Mouse (Mus musculus) myocyte (in vitro differentiated cells): Measurements from ENCODE around the gene Sp2. TPM values are rescaled to one million over a fixed set of nuclear protein-coding genes. Genes with fewer than 3 reads are reported as not detected.

Experiments used
- H3K27me3 ChIP-seq: one replicate; pipeline ENCODE4 v1.6.1; 2011; ENCODE audit not compliant: control insufficient read depth, insufficient read depth, insufficient read length
- H3K36me3 ChIP-seq: one replicate; pipeline ENCODE4 v1.6.1; 2011; ENCODE audit not compliant: control insufficient read depth, insufficient read depth
- H3K4me2 ChIP-seq: one replicate; pipeline ENCODE4 v1.6.1; 2011; ENCODE audit warnings: low read depth, control low read depth
- H3K4me3 ChIP-seq: one replicate; pipeline ENCODE4 v1.5.1; 2011; ENCODE audit warnings: mild to moderate bottlenecking, control low read depth, moderate library complexity
- H3K79me2 ChIP-seq: one replicate; pipeline ENCODE4 v1.6.1; 2011; ENCODE audit not compliant: control insufficient read depth, insufficient read depth
- H3ac ChIP-seq: one replicate; pipeline ENCODE4 v1.6.1; 2011; ENCODE audit not compliant: control insufficient read depth, insufficient read length
- CEBPB ChIP-seq: IDR thresholded peaks from 2 replicates; pipeline ENCODE4 v1.6.1; 2011; ENCODE audit warnings: mild to moderate bottlenecking, moderate library complexity; ENCODE audit not compliant: poor library complexity, insufficient read depth, severe bottlenecking
- E2F4 ChIP-seq: IDR thresholded peaks from one replicate; pipeline ENCODE4 v1.6.1; 2011; ENCODE audit warnings: mild to moderate bottlenecking, control low read depth, moderate library complexity; ENCODE audit not compliant: insufficient read depth
- MAX ChIP-seq: IDR thresholded peaks from one replicate; pipeline ENCODE4 v1.6.1; 2011; ENCODE audit warnings: low read depth, mild to moderate bottlenecking, control low read depth
- MYOD1 ChIP-seq, 3 experiments: IDR thresholded peaks; one replicate each; pipeline ENCODE4 v1.6.1; 2011; ENCODE audit warnings: control low read depth in 2 of 3, low read depth in 2 of 3, mild to moderate bottlenecking in 2 of 3, moderate library complexity in 1 of 3; ENCODE audit not compliant: insufficient read length in 2 of 3, control insufficient read depth in 1 of 3
- MYOG ChIP-seq, 3 experiments: IDR thresholded peaks; one replicate each; pipeline ENCODE4 v1.6.1; 2011; ENCODE audit warnings: control low read depth in 2 of 3, low read depth in 2 of 3, mild to moderate bottlenecking in 2 of 3; ENCODE audit not compliant: insufficient read length in 2 of 3, control insufficient read depth in 1 of 3, insufficient read depth in 1 of 3
- POLR2A ChIP-seq: IDR thresholded peaks from one replicate; pipeline ENCODE4 v1.6.1; 2011; ENCODE audit warnings: low read depth, mild to moderate bottlenecking, control low read depth, moderate library complexity; ENCODE audit not compliant: insufficient read length
- POLR2AphosphoS2 ChIP-seq: IDR thresholded peaks from one replicate; pipeline ENCODE4 v1.6.1; 2011; ENCODE audit warnings: low read depth, control low read depth; ENCODE audit not compliant: insufficient read length
- REST ChIP-seq: IDR thresholded peaks from one replicate; pipeline ENCODE4 v1.6.1; 2011; ENCODE audit warnings: mild to moderate bottlenecking, control low read depth, moderate library complexity; ENCODE audit not compliant: insufficient read depth, insufficient read length
- SRF ChIP-seq: IDR thresholded peaks from one replicate; pipeline ENCODE4 v1.6.1; 2011; ENCODE audit warnings: low read depth; ENCODE audit not compliant: control insufficient read depth, insufficient read length
- TCF12 ChIP-seq: IDR thresholded peaks from one replicate; pipeline ENCODE4 v1.6.1; 2011; ENCODE audit warnings: mild to moderate bottlenecking, control low read depth; ENCODE audit not compliant: poor library complexity, insufficient read depth, severe bottlenecking
- TCF3 ChIP-seq: IDR thresholded peaks from one replicate; pipeline ENCODE4 v1.6.1; 2011; ENCODE audit warnings: low read depth, control low read depth; ENCODE audit not compliant: insufficient read length
- USF1 ChIP-seq: IDR thresholded peaks from one replicate; pipeline ENCODE4 v1.6.1; 2011; ENCODE audit warnings: low read depth, mild to moderate bottlenecking, control low read depth, moderate library complexity
- polyA plus RNA-seq: library from polyadenylated mRNA; unstranded; fragments of >200 nt; fragmentation: generic; extraction: Trizol; gene quantifications from one replicate; pipeline ENCODE4 v1.2.1, GENCODE M21; 2012; ENCODE audit warnings: missing spikeins

Sp2 gene
- polyA plus RNA-seq, 1 experiment = 11.5 TPM

DNA sequence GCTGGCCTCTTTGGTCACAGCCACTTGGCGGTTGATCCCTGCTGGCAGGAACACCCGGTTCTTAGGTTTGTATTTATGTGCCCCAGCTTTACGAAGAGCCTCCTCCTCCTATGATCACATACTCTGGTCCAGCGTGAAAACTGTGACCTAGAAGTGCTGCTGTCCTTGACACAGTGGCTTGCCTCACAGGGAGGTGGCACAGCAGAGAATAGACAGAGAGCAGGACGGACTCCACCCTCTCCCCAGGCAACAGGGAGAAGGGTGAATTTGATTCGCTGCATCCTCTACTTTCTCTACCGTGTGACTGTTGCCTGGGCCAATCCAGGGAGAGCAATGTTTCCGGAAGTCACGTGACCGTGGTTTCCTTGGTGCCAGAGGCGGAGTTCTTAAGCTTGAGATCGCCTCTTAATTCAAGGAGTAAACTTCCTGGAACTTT lies 47.8 kb downstream of the Sp2 start:
- Histone ChIP-seq H3K27me3 (peaks cover 5% of the 10 kb centered on the region), H3K36me3 (no peaks in the 10 kb centered on the region), H3ac (no peak overlapping the region), H3K4me3 (no peak overlapping the region), H3K4me2 (no peak overlapping the region), H3K79me2 (no peaks in the 10 kb centered on the region)
- TF ChIP-seq E2F4 (no peak), POLR2AphosphoS2 (no peak), USF1 (peak; percentile 71), MYOD1 (IDR thresholded peaks at IDR 0.05; ENCODE audit: control insufficient read depth in 1 of 3, insufficient read length in 2 of 3, low read depth in 2 of 3) (no peak), CEBPB (no peak), SRF (no peak), MYOG (IDR thresholded peaks at IDR 0.05; ENCODE audit: control insufficient read depth in 1 of 3, insufficient read depth in 1 of 3, insufficient read length in 2 of 3, low read depth in 2 of 3) (no peak)

DNA sequence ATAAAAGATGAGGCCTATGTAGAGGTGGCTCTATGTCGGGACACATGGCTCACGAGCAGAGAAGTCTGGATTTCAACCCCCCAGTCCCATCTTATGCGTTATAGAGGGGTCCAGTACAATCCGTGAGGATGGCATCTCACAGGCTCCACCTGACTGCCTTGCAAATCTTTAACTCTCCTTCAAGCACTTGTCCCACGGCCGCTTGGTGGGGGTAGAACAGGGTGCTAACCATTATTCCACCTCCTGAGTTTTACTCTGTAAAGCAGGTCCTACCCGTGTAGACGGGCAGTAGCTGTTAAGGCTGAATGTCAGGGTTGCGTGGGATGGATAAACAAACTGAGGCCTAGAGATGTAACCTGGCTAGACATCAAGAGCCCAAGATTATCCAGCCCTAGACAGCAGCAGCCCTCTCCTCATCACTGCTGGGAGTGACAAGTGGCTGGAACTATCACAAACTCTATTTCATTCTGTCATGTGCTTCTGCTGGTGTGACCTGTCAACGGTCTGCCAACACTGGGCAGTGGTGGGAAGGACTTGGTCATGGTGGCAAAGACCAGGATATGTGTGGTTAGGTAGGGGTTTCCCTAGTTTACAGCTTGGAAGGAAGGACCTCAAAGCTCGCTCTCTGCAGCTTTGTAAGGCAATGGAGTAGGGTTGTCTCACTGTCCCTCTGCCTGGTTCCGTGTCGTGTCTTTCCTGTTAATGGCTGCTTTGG lies 49.0 kb downstream of the Sp2 start:
- Histone ChIP-seq H3ac (no peak overlapping the region), H3K4me3 (no peak overlapping the region), H3K36me3 (no peaks in the 10 kb centered on the region), H3K27me3 (peaks cover 15% of the 10 kb centered on the region), H3K79me2 (no peaks in the 10 kb centered on the region), H3K4me2 (no peak overlapping the region)
- no peak for TF ChIP-seq CEBPB
- no peak for TF ChIP-seq TCF12
- TF ChIP-seq MYOD1 (IDR thresholded peaks at IDR 0.05; ENCODE audit: control insufficient read depth in 1 of 3, insufficient read length in 2 of 3, low read depth in 2 of 3) = no peak

GRCm38 (mm10) chr11:96931327-96932062 lies 51.3 kb downstream of the Sp2 start:
- TF ChIP-seq TCF12 = no peak
- TF ChIP-seq USF1 = no peak
- no peak for TF ChIP-seq REST
- no peak for TF ChIP-seq CEBPB
- TF ChIP-seq E2F4 = no peak
- TF ChIP-seq MYOG (IDR thresholded peaks at IDR 0.05; ENCODE audit: control insufficient read depth in 1 of 3, insufficient read depth in 1 of 3, insufficient read length in 2 of 3, low read depth in 2 of 3) = no peak
- TF ChIP-seq TCF3 = no peak
- TF ChIP-seq POLR2A = no peak
- no peak for TF ChIP-seq POLR2AphosphoS2
- TF ChIP-seq MYOD1 (IDR thresholded peaks at IDR 0.05; ENCODE audit: control insufficient read depth in 1 of 3, insufficient read length in 2 of 3, low read depth in 2 of 3) = no peak
- no peak for TF ChIP-seq MAX
- no peak for TF ChIP-seq SRF
- Histone ChIP-seq H3K79me2 (no peaks in the 10 kb centered on the region), H3K4me2 (no peak overlapping the region), H3ac (no peak overlapping the region), H3K4me3 (no peak overlapping the region), H3K27me3 (peaks cover 15% of the 10 kb centered on the region), H3K36me3 (no peaks in the 10 kb centered on the region)

- Histone ChIP-seq H3K36me3 (no peaks in the 10 kb centered on the region), H3K79me2 (no peaks in the 10 kb centered on the region), H3K27me3 (peaks cover 15% of the 10 kb centered on the region), H3ac (no peak overlapping the region), H3K4me3 (no peak overlapping the region), H3K4me2 (no peak overlapping the region)
- TF ChIP-seq MYOG (IDR thresholded peaks at IDR 0.05; ENCODE audit: control insufficient read depth in 1 of 3, insufficient read depth in 1 of 3, insufficient read length in 2 of 3, low read depth in 2 of 3) (no peak), TCF3 (no peak), SRF (no peak), TCF12 (no peak)
These were observed 52.9 kb downstream of the Sp2 start for GRCm38 (mm10) chr11:96929766-96930331.

DNA sequence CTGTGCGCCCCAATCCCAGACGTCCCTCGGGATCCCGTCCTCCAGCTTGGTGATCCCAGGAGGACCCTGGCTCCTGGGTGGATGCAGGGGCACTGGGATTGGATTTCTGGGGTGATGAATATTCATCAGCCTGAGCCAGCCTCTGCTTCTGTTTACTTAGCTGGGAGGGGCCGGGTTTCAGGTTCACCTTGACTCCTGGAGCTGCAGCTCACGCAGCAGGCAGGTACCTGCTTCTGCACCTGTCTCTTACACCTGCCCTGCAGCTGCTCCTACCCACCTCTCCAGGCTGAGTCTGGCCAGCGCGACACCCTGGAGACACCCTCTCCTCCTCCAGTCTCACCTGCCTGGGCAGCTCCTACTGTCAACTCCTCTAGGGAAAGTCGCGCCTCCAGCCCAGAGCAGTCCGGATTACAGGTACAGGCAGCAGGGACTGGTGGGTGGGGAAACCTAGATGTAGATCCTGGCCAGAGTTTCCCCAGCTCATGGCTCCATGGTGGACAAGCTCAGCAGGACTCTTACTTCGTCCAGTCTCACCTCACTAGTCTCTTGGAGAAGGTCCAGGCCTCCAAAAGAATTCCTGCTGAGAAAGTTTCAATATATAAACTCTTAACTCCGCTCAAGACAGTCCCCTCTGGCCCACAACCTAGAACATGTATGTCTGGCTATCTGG lies 53.5 kb downstream of the Sp2 start:
- peaks cover 15% of the 10 kb centered on the region for H3K27me3 ChIP-seq
- no peak for TF ChIP-seq POLR2AphosphoS2
- TF ChIP-seq MAX = no peak
- TF ChIP-seq CEBPB = no peak
- TF ChIP-seq MYOG (IDR thresholded peaks at IDR 0.05; ENCODE audit: control insufficient read depth in 1 of 3, insufficient read depth in 1 of 3, insufficient read length in 2 of 3, low read depth in 2 of 3) = no peak
- no peak for TF ChIP-seq TCF3
- no peak for TF ChIP-seq REST
- TF ChIP-seq E2F4 = no peak
- TF ChIP-seq MYOD1 (IDR thresholded peaks at IDR 0.05; ENCODE audit: control insufficient read depth in 1 of 3, insufficient read length in 2 of 3, low read depth in 2 of 3) = no peak
- no peak for TF ChIP-seq POLR2A
- TF ChIP-seq TCF12 = no peak
- TF ChIP-seq SRF = no peak
- TF ChIP-seq USF1 = no peak
- H3K4me3 ChIP-seq = no peak overlapping the region
- no peaks in the 10 kb centered on the region for H3K36me3 ChIP-seq
- H3ac ChIP-seq = no peak overlapping the region
- H3K79me2 ChIP-seq = no peaks in the 10 kb centered on the region
- H3K4me2 ChIP-seq = no peak overlapping the region
